In the genomic region with DNA sequence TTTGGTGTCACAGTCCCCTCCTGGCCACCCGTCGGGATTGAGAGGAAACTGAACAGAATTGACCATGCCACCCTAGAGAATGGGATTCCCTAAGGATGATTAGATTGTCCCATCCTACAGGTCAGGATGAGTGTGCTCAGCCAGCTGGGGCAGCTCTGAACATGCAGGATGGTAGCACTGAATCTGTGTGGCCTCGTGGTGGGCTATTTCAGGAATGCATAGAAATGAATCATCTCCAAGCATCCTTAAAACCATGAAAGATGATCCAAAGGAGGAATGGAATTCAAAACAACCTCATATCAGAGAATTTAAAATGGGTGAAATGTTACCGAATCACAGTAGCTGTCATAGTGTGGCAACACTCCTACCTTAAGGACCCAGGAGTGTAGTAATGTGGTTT, we compare ENCODE assay signal across 24 mouse cellular contexts.
"Had no signal": no experiment of that assay in that cellular context is flagged by ENCODE, and none has a peak within 500 bp of the region (broad histone marks: within the 10 kb centered on the region; RNA-seq: fewer than 3 reads in every experiment).

No protein-coding gene starts in this region.

- ATAC-seq: hindbrain, postnatal 0 days; intestine, embryonic 16.5 days; liver, embryonic 12.5 days had no signal

- H3K27ac ChIP-seq: heart, embryonic 10.5 days; hindbrain, embryonic 10.5 days; hindbrain, embryonic 12.5 days; hindbrain, embryonic 15.5 days; hindbrain, postnatal 0 days; kidney, postnatal 0 days; limb, embryonic 13.5 days; limb, embryonic 15.5 days; liver, embryonic 12.5 days; liver, embryonic 14.5 days had no signal

- H3K4me2 ChIP-seq: heart, embryonic 12.5 days; hindbrain, embryonic 12.5 days; hindbrain, embryonic 15.5 days; limb, embryonic 13.5 days; limb, embryonic 15.5 days; liver, embryonic 12.5 days had no signal

- H3K4me3 ChIP-seq: heart, embryonic 10.5 days; heart, embryonic 12.5 days; hindbrain, embryonic 10.5 days; hindbrain, embryonic 12.5 days; hindbrain, embryonic 15.5 days; limb, embryonic 13.5 days; limb, embryonic 15.5 days; liver, embryonic 12.5 days had no signal

- DNase-seq: gastrocnemius, postnatal 10 days; gastrocnemius, postnatal 25 days; heart, adult 18-20 months; heart, postnatal 10 days; heart, postnatal 4 days; kidney, adult 18-20 months; kidney, adult 8-10 months; kidney, postnatal 14 days; kidney, postnatal 36 days; layer of hippocampus, adult 9-11 months; layer of hippocampus, postnatal 36 days; left cerebral cortex, postnatal 4 days had no signal

- H3K36me3 ChIP-seq: heart, embryonic 10.5 days; heart, embryonic 12.5 days; hindbrain, embryonic 10.5 days; hindbrain, embryonic 12.5 days; hindbrain, embryonic 15.5 days; limb, embryonic 13.5 days; limb, embryonic 15.5 days; liver, embryonic 12.5 days had no signal

- H3K9me3 ChIP-seq: heart, embryonic 10.5 days; heart, embryonic 12.5 days; hindbrain, embryonic 10.5 days; hindbrain, embryonic 12.5 days; hindbrain, embryonic 15.5 days; limb, embryonic 13.5 days; limb, embryonic 15.5 days; liver, embryonic 12.5 days had no signal

- H3K9ac ChIP-seq: heart, embryonic 12.5 days; hindbrain, embryonic 12.5 days; hindbrain, embryonic 15.5 days; limb, embryonic 13.5 days; limb, embryonic 15.5 days; liver, embryonic 12.5 days; liver, embryonic 14.5 days had no signal

- H3K4me1 ChIP-seq: heart, embryonic 10.5 days; heart, embryonic 12.5 days; hindbrain, embryonic 10.5 days; hindbrain, embryonic 12.5 days; hindbrain, embryonic 15.5 days; limb, embryonic 13.5 days; limb, embryonic 15.5 days; liver, embryonic 12.5 days had no signal

- H3K27me3 ChIP-seq: heart, embryonic 12.5 days; hindbrain, embryonic 12.5 days; hindbrain, embryonic 15.5 days; limb, embryonic 13.5 days; limb, embryonic 15.5 days; liver, embryonic 12.5 days had no signal
